Mouse (Mus musculus): ENCODE measurements around the gene Mier2. TPM values are rescaled to one million over a fixed set of nuclear protein-coding genes. Genes with fewer than 3 reads are reported as not detected.

The Mier2 gene
- total RNA-seq, 2 experiments from 2014 or later = 5.8 to 9.4 TPM

DNA sequence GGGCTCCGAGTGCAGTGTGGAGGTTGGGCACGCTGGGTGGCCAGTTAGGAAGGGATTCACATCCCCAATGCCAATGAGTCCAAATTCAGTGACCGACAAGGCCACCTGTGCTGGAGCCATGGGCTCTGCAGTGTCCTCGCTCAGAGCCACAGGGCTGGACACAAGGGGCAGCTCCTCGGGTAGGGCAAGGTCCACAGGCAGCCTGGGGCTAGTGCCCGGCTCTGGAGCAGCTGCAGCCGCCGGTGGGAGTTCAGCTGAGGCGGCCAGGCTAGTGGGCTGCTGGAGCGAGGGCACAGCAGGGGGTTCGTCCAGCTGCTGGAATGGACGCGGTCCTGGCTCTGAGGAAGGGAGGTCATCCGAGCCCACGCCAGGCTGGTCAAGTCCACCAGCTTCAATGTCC lies 13.5 kb downstream of the Mier2 start:
- no peak for ATAC-seq (ENCODE audit: poor library complexity, severe bottlenecking)

DNA sequence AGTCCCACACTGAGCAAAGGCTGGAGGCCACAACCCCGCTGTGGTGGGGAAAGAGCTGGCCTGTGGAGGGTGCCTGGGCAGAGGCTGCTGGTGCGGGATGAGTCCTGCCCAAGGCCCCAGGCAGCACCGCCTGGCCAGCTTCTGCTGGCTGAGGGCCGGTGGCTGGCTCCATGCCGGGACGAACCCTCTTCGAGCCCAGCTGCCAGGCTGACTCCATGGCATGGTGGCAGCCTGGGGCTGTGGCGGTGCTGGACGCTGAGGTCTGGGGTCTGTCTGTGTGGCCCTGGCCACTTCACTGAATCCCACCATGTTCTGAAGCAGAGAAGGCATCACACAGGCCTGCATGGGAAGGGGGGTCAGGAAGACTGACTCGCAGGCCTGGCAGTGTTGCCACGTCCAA lies 14.3 kb downstream of the Mier2 start:
- ATAC-seq (ENCODE audit: poor library complexity, severe bottlenecking) = no peak

DNA sequence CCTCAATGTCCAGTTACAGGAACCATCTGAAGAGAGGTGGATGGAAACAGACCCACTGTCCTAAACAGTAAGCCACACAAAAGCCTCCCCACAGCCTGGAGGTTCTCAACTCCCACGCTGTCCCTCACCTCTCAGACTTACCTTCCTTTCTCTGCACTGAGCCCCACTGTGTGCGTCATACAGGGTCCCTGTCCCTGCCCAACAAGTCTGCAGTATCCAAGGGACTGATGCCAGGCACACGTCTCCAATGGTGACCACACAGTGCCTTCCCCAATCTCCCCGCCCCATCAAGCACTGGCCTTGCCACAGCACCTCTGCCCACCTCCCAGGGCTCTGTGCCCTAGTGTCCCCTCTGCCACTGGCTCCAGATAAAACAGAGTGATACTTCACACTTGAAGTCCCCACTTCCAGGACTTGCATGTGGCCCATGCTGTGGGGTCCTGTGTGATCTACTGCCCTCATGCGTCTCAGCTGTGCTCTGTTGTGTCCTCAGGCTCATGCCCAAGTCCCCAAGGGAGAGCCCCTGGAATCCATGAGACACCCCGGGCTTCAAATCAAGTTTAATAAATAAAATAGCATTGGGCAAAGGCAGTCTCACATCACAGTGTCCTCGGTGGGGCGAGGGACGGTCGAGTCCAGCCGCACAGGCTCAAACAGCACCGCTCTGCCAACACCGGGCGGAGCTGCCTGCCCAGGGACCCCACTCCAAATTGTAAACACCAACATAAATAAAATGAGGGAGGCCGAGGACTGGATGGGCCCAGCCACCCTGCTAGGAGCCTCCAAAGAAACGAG lies 15.1 kb downstream of the Mier2 start:
- ATAC-seq (ENCODE audit: poor library complexity, severe bottlenecking) = no peak

DNA sequence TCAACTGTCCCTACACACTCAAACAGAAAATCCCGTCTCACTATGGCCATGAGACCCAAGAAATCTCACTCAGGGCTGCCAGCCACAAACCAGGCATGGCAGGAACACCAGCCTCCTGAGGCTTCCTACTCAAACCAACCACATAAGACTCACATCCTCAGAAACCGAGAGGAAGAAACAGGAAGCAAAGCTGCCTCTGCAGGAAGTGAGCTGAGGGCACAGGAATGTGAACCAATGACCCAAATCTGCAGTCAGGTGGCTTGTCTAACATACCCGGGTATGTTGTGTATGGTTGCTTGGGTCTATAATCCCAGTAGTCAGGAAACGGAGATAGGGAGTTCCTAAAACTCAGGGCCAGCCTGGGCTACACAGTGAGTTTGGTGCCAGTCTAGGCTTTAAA lies 16.1 kb downstream of the Mier2 start:
- ATAC-seq (ENCODE audit: poor library complexity, severe bottlenecking) = peak; percentile 95

DNA sequence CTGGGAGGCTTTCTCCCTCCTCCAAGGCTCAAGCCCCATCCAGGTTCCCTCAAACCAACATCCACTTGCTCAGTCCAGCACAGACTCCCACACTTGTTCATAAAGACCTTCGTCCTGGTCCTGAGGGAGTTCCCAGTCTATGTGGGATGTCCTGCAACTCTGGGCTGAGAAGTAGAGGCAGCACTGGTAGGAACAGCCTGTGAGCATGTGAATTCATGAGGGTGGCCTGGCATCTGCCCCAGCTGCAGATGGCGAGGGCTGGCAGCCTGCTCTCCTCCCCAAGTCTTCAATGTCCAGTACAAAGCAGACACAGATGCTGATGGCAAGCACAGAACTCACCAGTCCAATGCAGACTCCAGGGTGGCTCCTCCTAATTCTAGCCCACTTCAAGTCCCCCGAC lies 16.7 kb downstream of the Mier2 start:
- no peak for ATAC-seq (ENCODE audit: poor library complexity, severe bottlenecking)

DNA sequence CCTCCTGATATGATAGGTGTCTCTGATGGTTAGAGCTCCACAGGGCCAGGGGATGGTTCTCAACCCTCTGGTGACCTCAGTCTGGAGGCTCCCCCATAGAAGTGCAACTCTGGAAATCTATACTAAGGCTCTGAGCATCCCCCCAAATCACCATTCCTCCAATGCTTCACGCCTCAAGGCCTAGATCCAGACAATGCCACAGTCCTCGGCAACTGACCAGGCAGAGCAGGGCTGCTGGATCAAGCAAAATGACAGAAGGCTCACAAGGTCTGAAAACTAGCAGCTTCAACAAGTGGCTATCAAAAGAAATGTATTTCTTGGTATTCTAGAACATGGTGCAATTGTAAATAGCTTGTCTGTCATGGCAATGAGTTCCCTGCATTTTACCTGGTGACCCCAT lies 17.2 kb downstream of the Mier2 start:
- no peak for ATAC-seq (ENCODE audit: poor library complexity, severe bottlenecking)

DNA sequence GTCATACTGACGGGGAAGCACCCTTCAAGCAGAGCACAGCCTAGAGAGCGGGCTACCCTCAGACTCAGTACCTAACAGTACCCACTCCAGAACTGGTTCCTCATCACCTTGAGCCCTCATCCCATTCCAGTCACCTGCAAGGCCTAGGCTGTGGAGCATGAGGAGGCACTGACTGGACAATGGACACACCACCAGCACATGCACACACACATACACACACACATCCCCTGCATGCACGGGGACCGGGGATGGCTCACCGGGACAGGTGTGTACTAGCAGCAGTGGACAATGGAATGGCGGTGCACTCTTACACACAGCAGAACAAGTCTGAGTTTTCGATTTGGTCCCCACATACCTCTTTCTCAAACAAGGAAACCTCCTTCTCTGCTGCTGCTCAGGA lies 17.7 kb downstream of the Mier2 start:
- ATAC-seq (ENCODE audit: poor library complexity, severe bottlenecking) = no peak

DNA sequence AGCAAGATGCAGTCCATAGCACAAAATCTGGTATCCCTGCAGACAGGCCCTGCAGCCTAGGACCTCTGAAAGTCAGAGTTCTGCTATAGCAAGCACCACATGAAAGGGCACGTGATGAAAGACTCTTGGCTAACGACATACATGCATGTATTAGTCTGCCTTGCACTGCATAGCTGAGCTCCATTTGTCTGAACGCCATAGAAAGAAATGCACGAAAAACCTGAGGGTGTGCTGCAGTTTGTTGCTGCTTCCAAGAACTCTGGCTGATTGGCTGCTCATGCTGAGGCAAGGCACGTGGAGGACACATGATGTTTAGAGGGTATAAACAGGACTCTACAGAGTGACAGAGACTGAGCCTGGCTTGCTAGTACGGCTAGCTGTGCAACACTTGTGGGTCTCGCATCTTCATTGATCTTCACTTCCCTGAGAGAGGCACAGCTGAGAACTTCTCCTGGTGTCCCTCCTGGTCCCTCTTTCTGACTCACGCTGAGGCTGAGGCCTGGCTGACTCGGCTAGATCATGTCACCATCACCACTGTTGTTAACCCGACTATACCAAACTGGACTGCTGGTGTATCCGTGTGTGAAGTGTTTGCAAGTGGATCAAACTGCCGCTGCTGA lies 18.4 kb downstream of the Mier2 start:
- no peak for ATAC-seq (ENCODE audit: poor library complexity, severe bottlenecking)

DNA sequence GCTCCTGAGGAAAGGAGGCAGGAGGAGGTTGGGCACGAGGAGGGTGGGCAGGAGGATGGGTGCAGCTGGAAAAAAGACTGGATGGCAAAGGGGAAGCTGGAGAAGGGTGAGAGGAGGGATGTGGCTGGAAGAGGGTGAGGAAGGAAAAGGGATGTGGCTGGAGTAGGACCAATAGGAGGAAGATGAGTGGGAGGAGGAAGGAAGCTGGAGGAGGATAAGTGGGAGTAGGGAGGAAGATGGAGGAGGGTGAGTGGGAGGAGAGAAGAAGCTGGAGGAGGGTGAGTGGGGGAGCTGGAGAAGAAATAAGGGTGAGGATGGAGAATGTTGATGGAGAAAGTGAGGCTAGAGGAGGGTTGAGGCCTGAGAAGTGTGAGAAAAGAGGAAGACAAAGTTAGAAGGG lies 19.6 kb downstream of the Mier2 start:
- no peak for ATAC-seq (ENCODE audit: poor library complexity, severe bottlenecking)

DNA sequence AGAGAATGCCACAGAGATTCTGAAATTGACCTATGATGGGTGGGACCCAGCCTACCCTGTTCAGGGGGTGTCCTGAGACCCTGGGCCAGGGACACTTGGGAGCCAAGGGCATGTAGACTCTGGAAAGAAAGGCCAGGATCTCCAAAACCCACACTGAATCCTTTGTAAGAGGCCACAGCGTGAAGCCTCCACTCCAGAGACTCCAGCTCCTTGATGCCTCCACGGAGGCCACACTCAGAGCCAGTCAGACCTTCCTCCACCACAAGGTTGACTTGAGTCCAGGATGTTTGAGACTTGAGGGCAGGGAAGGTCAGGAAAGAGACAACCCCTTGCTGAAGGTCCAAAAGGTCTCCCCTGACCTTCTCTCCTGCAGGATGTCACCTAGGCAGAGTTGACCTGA lies 20.6 kb downstream of the Mier2 start:
- no peak for ATAC-seq (ENCODE audit: poor library complexity, severe bottlenecking)

DNA sequence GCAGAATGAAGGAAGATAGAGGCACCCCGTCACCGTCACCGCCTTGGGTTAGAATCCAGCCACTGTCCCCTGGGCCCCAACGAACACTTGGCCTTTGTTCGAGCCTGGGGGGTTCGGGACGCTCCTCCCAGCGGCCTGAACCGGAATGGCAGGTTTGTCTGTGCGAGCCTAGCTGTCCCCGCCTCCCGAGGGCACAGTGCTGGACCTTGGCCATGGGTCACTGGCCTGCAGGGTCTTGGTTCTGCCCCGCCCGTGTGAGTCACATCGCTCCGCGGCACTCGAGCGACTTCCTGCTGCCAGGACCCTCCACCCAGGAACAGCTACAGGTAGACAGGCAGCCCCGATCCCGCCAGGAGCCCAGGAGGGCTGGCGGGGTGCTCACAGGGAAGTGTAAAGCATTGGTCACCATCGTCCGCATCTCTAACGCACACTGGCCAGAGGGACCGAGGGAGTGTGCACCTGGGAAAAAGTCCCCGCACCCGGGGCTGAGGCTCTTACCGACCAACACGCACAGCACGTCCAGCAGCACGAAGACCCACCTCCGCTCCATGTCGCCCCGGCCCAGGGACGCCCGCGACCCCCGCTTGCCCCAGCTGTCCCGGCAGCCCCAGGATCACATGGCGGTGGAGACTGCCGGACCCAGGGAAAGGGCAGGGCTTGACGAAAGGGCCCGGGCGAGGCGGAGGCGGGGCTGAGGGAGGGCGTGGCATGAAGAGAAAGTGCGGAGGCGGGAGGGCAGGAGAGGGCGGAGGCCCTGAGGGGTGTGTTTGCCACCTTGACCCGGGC lies 21.7 kb downstream of the Mier2 start, which contains the start of gene Plpp2:
Plpp2 (minus strand) TSS at position 671 of the 786 bp plus-strand sequence.
- ATAC-seq (ENCODE audit: poor library complexity, severe bottlenecking) = peak; percentile 85

DNA sequence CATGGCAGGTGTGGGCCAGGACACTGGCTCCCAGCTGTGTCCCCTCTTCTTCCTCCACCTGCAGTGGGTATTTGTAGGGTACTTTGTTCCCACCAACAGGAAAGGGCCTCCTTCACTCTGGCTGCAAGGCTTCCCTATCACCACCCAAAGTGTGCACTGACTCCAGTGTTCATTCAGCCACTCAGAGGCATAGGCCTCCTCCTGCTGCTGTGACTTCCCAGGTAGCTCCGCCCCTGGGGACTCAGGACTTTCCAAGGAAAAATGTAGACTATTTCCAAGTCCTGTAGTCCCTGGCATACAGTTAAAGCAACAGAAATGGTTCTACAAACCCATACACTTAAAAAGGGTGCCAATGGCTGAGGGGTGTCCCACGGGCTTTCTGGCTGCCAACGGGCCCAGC lies 22.3 kb downstream of the Mier2 start:
- ATAC-seq (ENCODE audit: poor library complexity, severe bottlenecking) = no peak

DNA sequence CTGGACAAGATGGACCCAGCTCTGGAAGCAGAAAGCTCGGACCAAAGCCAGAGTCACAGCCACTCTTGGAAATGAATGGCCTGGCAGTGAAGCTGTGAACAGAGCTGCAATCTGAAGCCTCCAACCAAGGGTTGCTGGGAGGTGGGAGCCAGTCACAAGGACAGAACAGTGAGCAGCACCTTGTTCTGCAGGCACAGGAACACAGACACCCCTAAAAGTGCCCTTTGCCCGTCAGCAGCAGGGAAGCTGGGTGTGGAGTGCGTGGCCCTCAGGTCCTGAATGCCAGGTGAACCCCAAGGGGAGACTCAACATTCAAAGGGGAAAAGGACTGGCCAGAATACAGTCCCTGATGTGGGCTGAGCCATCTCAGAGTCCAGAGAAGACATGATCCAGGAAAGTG lies 23.4 kb downstream of the Mier2 start:
- ATAC-seq (ENCODE audit: poor library complexity, severe bottlenecking) = no peak

DNA sequence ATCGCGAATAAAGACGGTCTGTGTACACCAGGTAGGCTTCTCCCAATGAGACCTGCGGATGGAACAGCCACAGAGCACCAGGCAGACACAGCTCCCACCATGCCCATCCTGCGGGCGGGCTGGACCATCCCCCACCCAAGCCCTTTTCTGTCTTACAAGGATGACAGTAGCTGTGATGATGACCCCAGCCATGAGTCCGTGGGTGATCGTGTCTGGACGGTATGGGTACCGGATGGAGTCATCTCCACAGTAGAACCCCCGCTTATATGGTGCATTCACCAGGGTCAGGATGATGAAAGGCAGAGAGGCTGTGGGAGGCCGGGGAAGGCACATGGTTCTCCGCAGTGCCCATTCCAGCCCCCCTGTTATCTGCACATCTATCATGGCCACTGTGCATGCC lies 24.3 kb downstream of the Mier2 start:
- no peak for ATAC-seq (ENCODE audit: poor library complexity, severe bottlenecking)

DNA sequence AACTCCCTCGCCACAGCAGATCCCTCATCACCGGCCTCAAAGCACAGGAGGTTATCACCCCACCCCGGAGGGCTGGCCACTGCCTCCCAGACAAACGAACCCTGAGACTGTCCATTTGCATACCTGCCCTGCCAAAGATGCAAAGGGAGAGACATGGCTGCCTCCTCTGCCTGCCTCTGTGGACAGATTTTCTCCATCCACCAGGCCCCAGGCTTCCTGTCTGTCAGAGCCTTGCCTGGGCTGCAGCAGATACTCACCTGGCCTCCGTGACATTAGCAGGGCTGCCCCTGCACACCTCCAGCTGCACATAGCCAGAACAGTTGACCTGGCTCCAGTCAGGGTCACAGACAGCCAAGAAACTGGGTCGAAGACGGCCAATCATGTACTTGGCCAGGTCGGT lies 24.8 kb downstream of the Mier2 start:
- no peak for ATAC-seq (ENCODE audit: poor library complexity, severe bottlenecking)

DNA sequence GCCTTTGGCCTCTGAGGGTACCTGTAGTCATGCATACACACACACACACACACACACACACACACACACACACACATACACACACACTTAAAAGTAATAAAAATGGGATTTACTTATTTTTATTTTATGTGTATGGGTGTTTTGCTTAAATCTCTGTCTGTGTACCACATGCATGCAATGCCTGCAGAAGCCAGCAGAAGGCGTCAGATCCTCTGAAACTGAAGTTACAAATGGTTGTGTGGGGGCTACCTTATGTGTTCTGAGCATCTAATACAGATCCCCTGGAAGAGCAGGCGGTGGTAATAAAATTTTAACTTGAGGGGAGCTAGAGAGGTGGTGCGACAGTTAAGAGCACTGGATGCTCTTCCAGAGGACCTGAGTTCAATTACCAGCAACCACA lies 26.9 kb downstream of the Mier2 start:
- ATAC-seq (ENCODE audit: poor library complexity, severe bottlenecking) = no peak

DNA sequence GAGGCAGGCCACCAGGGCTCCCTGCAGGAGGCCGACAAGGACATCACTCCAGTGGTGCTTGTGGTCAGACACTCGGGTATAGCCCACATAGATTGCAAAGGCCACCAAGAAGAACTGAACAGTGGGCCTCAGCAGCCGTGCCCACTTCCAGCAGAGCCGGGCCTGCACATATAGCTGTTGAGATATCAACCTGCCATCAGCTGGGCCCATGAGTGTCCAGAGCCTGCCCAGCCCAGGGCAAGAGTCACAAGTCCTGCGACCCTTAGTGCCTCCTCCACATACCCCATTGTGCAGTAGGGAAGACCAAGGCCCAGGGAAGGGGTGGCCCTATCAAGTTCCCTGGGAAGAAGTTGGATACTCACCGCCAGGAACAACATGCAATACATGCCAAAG lies 27.6 kb downstream of the Mier2 start:
- ATAC-seq (ENCODE audit: poor library complexity, severe bottlenecking) = no peak

DNA sequence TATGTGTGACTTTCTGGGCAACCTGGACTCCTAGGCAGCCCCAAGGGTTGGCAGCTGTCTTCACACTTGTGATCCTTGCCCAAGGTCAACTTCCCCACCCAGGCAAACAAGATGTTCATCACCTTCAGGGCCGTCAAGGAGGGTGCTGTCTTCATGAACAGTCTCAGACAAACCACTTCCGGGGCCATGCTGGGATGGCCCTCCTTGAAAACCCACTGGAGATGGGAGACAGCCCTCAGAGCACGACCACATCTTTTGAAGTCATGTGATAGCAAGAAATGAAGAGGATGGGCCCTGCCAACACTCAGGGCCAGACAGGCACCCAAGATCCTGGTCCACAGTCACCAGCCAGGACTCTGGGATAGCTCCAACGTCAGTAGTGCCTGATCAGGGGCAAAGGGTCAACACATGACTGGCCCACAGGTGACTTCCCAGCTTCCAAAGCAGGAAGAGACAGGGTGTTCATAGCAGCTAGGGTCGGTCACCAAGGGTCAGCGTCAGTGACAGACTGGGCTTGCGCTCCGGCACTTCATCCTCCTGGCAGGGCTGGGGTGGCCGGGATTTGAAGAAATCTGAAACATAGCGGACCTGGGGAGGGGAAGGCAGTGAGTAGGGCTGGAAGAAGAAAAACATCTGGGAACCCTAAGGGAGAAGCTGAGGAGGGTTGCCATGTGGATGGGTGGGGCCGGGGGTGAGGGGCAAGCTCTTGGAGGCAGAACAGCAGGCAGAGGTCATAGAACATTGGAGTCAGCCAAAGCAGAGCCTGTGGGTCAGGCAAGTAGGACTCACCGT lies 28.1 kb downstream of the Mier2 start:
- no peak for ATAC-seq (ENCODE audit: poor library complexity, severe bottlenecking)

DNA sequence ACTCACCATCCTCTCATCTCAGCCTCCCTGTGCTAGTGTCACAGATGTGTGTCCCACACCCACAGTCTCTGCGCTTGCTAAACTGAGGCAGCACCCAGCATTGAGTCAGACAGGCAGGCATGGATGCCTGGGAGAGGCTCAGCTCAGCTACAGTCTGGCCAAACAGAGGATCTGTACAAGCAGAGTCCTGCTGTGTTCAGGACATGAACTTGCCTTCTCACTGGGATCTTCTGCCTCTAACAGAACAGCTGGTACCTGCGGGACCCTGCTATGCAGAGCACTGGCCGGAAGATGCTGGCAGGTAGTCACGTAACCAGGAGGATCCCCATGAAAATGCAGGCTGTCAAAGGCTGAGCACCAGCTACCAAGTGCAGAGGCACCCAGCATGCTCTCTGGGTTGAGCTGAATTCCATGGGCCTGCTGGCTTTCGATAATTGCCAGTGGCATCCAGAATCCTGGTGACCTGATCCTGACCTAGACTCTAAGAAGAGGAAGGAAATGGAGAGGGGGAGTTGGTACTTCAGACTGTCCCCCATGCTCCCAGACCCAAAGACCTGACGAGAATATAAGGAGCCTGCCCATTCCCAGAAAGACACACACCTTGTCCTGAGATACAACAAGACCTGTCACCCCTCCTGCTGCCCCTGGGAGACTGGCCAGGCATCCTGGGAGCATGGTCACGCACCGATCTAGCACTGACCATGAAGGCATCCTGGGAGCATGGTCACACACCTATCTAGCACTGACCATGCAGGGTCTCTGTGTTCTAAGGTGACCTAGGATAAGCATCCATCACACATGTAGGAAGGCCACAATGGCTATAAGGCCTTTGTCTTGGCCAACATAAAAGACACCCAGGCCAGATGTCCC lies 29.3 kb downstream of the Mier2 start:
- ATAC-seq (ENCODE audit: poor library complexity, severe bottlenecking) = no peak

DNA sequence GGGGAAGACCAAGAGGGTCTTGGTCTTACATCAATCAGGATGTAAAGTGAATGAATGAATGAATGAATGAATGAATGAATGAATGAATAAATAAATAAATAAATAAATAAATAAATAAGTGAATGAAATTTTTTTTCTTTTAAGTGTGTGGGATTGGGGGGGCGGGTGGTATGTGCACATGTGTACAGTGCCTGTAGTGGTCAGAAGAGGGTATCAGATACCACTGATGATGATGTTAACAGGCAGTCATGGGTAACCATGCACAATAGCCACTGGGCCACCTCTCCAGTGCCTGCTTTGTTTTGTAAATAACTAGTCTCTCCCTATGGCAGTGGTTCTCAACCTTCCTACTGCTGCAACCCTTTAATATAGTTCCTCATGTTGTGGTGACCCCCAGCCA lies 30.6 kb downstream of the Mier2 start:
- no peak for ATAC-seq (ENCODE audit: poor library complexity, severe bottlenecking)
